Mouse (Mus musculus): Measurements from ENCODE around the gene Gm10644. TPM values are rescaled to one million over a fixed set of nuclear protein-coding genes. Genes with fewer than 3 reads are reported as not detected.

The Gm10644 gene
- polyA plus RNA-seq, 1 experiment from 2014 or later = 0.86 TPM

- Histone ChIP-seq H3K27me3 (no peaks in the 10 kb centered on the region), H3K9ac (no peak overlapping the region), H3K4me3 (no peak overlapping the region), H3K4me2 (peak overlapping the region; percentile 21; the same call in 1 of the 2 replicates), H3K4me1 (peaks cover 37% of the 10 kb centered on the region), H3K9me3 (no peaks in the 10 kb centered on the region), H3K36me3 (peaks cover 18% of the 10 kb centered on the region), H3K27ac (peak overlapping the region; percentile 33; the same call in 1 of the 2 replicates)
- ATAC-seq (ENCODE audit: borderline replicate concordance, extremely low read depth, low FRiP score, low TSS enrichment) = no peak
- 39% methylated on average over 6 of the region's 6 CpGs for WGBS
Measured at GRCm38 (mm10) chr8:83977646-83978045, 22.6 kb upstream of the Gm10644 start.

- Histone ChIP-seq H3K9ac (no peak overlapping the region), H3K9me3 (no peaks in the 10 kb centered on the region), H3K27ac (no peak overlapping the region), H3K4me1 (peaks cover 40% of the 10 kb centered on the region), H3K4me2 (no peak overlapping the region; the same call in 1 of the 2 replicates), H3K4me3 (no peak overlapping the region), H3K36me3 (peaks cover 12% of the 10 kb centered on the region), H3K27me3 (no peaks in the 10 kb centered on the region)
- ATAC-seq (ENCODE audit: borderline replicate concordance, extremely low read depth, low FRiP score, low TSS enrichment) = no peak
- WGBS = 82% methylated on average over 5 of the region's 5 CpGs
Measured at GRCm38 (mm10) chr8:83976779-83977350, 21.9 kb upstream of the Gm10644 start.

GRCm38 (mm10) chr8:83976101-83976630, 21.2 kb upstream of the Gm10644 start:
- H3K4me1 ChIP-seq = peaks cover 42% of the 10 kb centered on the region
- WGBS = 76% methylated on average over 4 of the region's 4 CpGs
- H3K27me3 ChIP-seq = no peaks in the 10 kb centered on the region
- H3K4me3 ChIP-seq = no peak overlapping the region
- H3K36me3 ChIP-seq = peaks cover 6% of the 10 kb centered on the region
- no peak overlapping the region for H3K4me2 ChIP-seq
- no peak overlapping the region for H3K9ac ChIP-seq
- no peaks in the 10 kb centered on the region for H3K9me3 ChIP-seq
- H3K27ac ChIP-seq = no peak overlapping the region
- ATAC-seq (ENCODE audit: borderline replicate concordance, extremely low read depth, low FRiP score, low TSS enrichment) = no peak

- H3K27ac ChIP-seq = peak overlapping the region; percentile 62
- H3K9me3 ChIP-seq = no peaks in the 10 kb centered on the region
- WGBS = 51% methylated on average over 4 of the region's 4 CpGs
- H3K4me1 ChIP-seq = peaks cover 42% of the 10 kb centered on the region
- H3K4me3 ChIP-seq = peak overlapping the region; percentile 81
- peaks cover 5% of the 10 kb centered on the region for H3K36me3 ChIP-seq
- no peak for ATAC-seq (ENCODE audit: borderline replicate concordance, extremely low read depth, low FRiP score, low TSS enrichment)
- H3K4me2 ChIP-seq = peak overlapping the region; percentile 91
- no peak overlapping the region for H3K9ac ChIP-seq
- H3K27me3 ChIP-seq = no peaks in the 10 kb centered on the region
Measured at GRCm38 (mm10) chr8:83974521-83974920, 19.5 kb upstream of the Gm10644 start.

- H3K4me2 ChIP-seq = peak overlapping the region; percentile 91
- no peaks in the 10 kb centered on the region for H3K9me3 ChIP-seq
- H3K27ac ChIP-seq = peak overlapping the region; percentile 58; the same call in 1 of the 2 replicates
- peaks cover 42% of the 10 kb centered on the region for H3K4me1 ChIP-seq
- H3K9ac ChIP-seq = peak overlapping the region; percentile 74
- WGBS = 4% methylated on average over 37 of the region's 37 CpGs
- no peaks in the 10 kb centered on the region for H3K27me3 ChIP-seq
- ATAC-seq (ENCODE audit: borderline replicate concordance, extremely low read depth, low FRiP score, low TSS enrichment) = peak; percentile 17
- H3K4me3 ChIP-seq = peak overlapping the region; percentile 81
- peaks cover 9% of the 10 kb centered on the region for H3K36me3 ChIP-seq
Measured at GRCm38 (mm10) chr8:83973161-83974031, 18.4 kb upstream of the Gm10644 start.

GRCm38 (mm10) chr8:83972150-83973120, 17.4 kb upstream of the Gm10644 start, which contains the start of gene Prkaca:
Prkaca (plus strand) TSS chr8:83972993.
- Histone ChIP-seq H3K9me3 (no peaks in the 10 kb centered on the region), H3K4me2 (peak within 1 kb of the TSS; percentile 93), H3K4me3 (peak within 1 kb of the TSS; percentile 81), H3K9ac (peak within 1 kb of the TSS; percentile 74), H3K27me3 (no peaks in the 10 kb centered on the region), H3K36me3 (peaks cover 18% of the 10 kb centered on the region), H3K27ac (peak within 1 kb of the TSS; percentile 58), H3K4me1 (peaks cover 33% of the 10 kb centered on the region)
- peak; percentile 99 for ATAC-seq (ENCODE audit: borderline replicate concordance, extremely low read depth, low FRiP score, low TSS enrichment)
- under 1% methylated on average over 78 of the region's 94 CpGs for WGBS

- Histone ChIP-seq H3K9ac (peak overlapping the region; percentile 60), H3K4me1 (peaks cover 25% of the 10 kb centered on the region), H3K4me2 (peak overlapping the region; percentile 93), H3K27ac (peak overlapping the region; percentile 54; the same call in 1 of the 2 replicates), H3K27me3 (no peaks in the 10 kb centered on the region), H3K4me3 (peak overlapping the region; percentile 81), H3K36me3 (peaks cover 26% of the 10 kb centered on the region), H3K9me3 (no peaks in the 10 kb centered on the region)
- 77% methylated on average over 6 of the region's 6 CpGs for WGBS
- ATAC-seq (ENCODE audit: borderline replicate concordance, extremely low read depth, low FRiP score, low TSS enrichment) = no peak
Measured at GRCm38 (mm10) chr8:83971661-83972060, 16.7 kb upstream of the Gm10644 start.

GRCm38 (mm10) chr8:83971121-83971520, 16.1 kb upstream of the Gm10644 start:
- WGBS = 83% methylated on average over 4 of the region's 4 CpGs
- H3K4me3 ChIP-seq = no peak overlapping the region
- H3K36me3 ChIP-seq = peaks cover 30% of the 10 kb centered on the region
- H3K27me3 ChIP-seq = no peaks in the 10 kb centered on the region
- H3K9me3 ChIP-seq = no peaks in the 10 kb centered on the region
- no peak for ATAC-seq (ENCODE audit: borderline replicate concordance, extremely low read depth, low FRiP score, low TSS enrichment)
- H3K4me1 ChIP-seq = peaks cover 21% of the 10 kb centered on the region
- no peak overlapping the region for H3K9ac ChIP-seq
- H3K27ac ChIP-seq = no peak overlapping the region
- no peak overlapping the region for H3K4me2 ChIP-seq

- H3K9me3 ChIP-seq = no peaks in the 10 kb centered on the region
- H3K4me3 ChIP-seq = no peak overlapping the region
- H3K36me3 ChIP-seq = peaks cover 30% of the 10 kb centered on the region
- H3K27me3 ChIP-seq = no peaks in the 10 kb centered on the region
- H3K9ac ChIP-seq = no peak overlapping the region
- H3K4me1 ChIP-seq = 0 out of 2 replicates have a peak, but pooled peaks cover 5% of the 10 kb centered on the region
- ATAC-seq (ENCODE audit: borderline replicate concordance, extremely low read depth, low FRiP score, low TSS enrichment) = no peak
- no peak overlapping the region for H3K27ac ChIP-seq
- WGBS = 88% methylated on average over 7 of the region's 7 CpGs
- no peak overlapping the region for H3K4me2 ChIP-seq
Measured at GRCm38 (mm10) chr8:83967701-83968100, 12.7 kb upstream of the Gm10644 start.

- WGBS = 81% methylated on average over 5 of the region's 5 CpGs
- Histone ChIP-seq H3K4me2 (no peak overlapping the region), H3K4me3 (no peak overlapping the region), H3K9me3 (no peaks in the 10 kb centered on the region), H3K4me1 (no peaks in the 10 kb centered on the region), H3K9ac (no peak overlapping the region), H3K27me3 (no peaks in the 10 kb centered on the region), H3K36me3 (peaks cover 28% of the 10 kb centered on the region), H3K27ac (no peak overlapping the region)
- no peak for ATAC-seq (ENCODE audit: borderline replicate concordance, extremely low read depth, low FRiP score, low TSS enrichment)
Measured at GRCm38 (mm10) chr8:83964015-83964765, 9.2 kb upstream of the Gm10644 start.
